Mouse (Mus musculus): Measurements from ENCODE around the gene Tcam1. TPM values are rescaled to one million over a fixed set of nuclear protein-coding genes. Genes with fewer than 3 reads are reported as not detected.

Tcam1 gene
- polyA plus RNA-seq, 1 experiment from 2014 or later: 0.10 TPM

DNA sequence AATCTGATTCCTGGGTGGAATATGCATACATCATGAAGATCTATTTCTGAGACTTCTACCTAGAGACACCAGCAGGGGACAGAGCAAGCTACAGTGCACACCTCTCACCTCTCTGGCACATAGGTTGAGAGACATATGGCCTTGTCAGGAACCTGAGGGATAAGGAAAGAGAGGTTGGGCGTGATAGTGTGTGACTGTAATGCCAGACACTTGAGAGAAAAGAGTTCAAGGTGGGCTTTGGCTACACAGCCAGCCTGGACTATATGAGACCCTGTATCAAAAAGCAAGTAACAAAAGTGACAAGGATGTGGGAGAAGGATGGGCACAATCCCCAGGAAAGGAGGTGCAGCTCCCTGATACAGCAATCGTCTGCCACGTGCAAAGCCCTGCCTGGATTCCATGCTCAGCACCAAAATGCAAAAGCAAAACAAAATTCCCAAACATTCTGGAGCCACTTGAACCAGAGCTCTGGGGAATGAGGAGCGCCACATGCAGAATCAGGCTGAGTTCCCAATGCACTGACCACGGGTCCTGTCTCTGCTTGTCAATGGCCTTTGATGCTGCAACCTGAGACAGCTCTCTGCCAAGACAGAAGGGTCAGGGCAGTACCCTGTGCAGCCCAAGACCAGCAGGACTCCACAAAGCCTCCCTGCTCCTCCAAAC, 5.2 kb upstream of the Tcam1 start:
- H3K27me3 ChIP-seq (ENCODE audit: control insufficient read depth, insufficient read depth, low read length): no peaks in the 10 kb centered on the region
- TF ChIP-seq EP300 (optimal IDR thresholded peaks at IDR 0.05): no peak
- TF ChIP-seq CTCF (IDR thresholded peaks at IDR 0.05; ENCODE audit: low read depth): peak; percentile 44
- peaks cover 6% of the 10 kb centered on the region for H3K36me3 ChIP-seq (ENCODE audit: control insufficient read depth, insufficient read depth, low read length)
- peak overlapping the region; percentile 72 for H3K4me2 ChIP-seq (replicated peaks; ENCODE audit: low read depth)
- H3K4me1 ChIP-seq (replicated peaks; ENCODE audit: control insufficient read depth, insufficient read depth): peaks cover 22% of the 10 kb centered on the region
- H3K9me3 ChIP-seq (ENCODE audit: control insufficient read depth, low read length): no peaks in the 10 kb centered on the region
- DNase-seq (ENCODE audit: low spot score) (no peak), ATAC-seq (ENCODE audit: low FRiP score, low TSS enrichment) (no peak)
- 7% methylated on average over 5 of the region's 5 CpGs for WGBS
- H3K4me3 ChIP-seq (ENCODE audit: low read depth, low read length): peak overlapping the region; percentile 98
- H3K27ac ChIP-seq (replicated peaks): peak overlapping the region; percentile 99
- H3K9ac ChIP-seq (ENCODE audit: low read length): peak overlapping the region; percentile 99

DNA sequence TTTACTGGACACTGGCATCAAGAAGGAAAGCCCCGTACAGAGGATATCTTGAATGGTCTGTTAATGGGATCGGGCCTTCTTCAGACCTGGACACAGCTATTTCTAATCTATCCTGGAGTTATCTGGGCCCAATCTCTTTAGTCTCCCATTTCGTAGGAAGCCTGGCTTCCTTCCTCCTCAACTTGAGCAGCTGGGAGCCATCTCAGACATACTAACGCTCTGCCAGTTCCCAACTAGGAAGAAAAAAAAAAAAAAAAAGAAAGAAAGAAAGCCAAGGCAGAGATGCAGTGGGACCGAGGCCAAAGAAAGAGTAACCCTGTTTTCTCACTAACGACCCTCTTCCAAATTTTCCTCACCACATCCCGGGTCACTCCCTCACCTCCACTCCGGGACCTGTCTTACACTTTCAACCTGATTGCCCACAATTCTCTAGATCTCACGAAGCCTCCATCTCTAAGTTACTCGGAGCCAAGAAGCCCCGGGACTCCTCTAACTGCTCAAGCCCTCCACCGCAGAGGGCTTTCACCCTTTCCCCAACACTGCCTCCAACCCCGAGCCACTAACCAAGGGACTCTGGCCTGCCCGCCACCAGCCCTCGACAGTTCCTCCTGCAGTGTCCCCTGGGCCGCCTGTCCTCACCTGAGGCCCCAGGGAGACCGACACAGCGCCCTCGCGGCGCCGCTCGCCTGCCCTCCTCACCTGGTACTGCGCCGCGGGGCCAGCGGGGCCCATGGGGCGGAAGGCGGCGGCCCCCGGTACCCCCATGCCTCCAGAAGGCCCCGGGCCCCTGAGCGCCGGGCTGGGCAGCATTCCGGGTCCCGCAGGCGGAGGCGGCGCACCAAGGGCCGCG, 4.5 kb upstream of the Tcam1 start:
- no peak for TF ChIP-seq CTCF (IDR thresholded peaks at IDR 0.05; ENCODE audit: low read depth)
- no peak for TF ChIP-seq EP300 (optimal IDR thresholded peaks at IDR 0.05)
- ATAC-seq (ENCODE audit: low FRiP score, low TSS enrichment): peak; percentile 14
- H3K4me1 ChIP-seq (replicated peaks; ENCODE audit: control insufficient read depth, insufficient read depth): peaks cover 22% of the 10 kb centered on the region

DNA sequence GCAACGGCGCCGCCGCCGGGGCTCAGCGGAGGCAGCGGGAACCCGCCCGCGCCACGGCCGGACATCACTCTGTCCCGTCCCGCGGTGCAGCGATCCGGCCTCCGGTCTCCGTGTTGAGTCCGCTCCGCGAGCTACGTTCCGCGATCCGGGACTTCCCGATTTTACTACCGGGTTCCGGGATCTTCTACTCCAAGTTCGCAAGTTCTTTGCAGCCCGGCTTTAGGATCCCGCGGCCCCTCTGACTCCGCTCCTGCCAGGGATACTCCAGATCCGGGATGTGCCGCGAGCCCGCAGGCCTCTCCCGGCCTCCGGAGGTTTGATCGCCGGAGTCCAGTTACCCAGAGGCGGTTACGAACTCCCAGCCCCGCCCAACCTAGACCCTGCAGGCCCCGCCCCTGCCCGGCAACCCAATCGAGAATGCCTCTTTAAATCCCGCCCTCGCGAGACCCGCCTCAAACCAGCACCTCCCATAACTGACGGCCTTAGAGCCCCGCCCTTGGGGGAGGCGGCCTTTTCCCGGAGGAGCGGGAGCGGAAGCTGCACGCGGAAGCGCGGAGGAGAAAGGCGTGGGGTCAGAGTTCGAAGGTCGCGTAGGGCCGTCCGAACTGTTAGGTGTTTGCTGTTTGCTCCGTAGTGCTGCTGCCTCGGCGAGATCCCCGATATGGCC, 3.7 kb upstream of the Tcam1 start, which contains the start of gene Smarcd2:
Smarcd2 (minus strand) TSS at position 329 of the 667 bp plus-strand sequence.
- Histone ChIP-seq H3K4me2 (replicated peaks; ENCODE audit: low read depth) (peak within 1 kb of the TSS; percentile 72), H3K9ac (ENCODE audit: low read length) (peak within 1 kb of the TSS; percentile 99), H3K9me3 (ENCODE audit: control insufficient read depth, low read length) (no peaks in the 10 kb centered on the region), H3K36me3 (ENCODE audit: control insufficient read depth, insufficient read depth, low read length) (no peaks in the 10 kb centered on the region), H3K4me3 (ENCODE audit: low read depth, low read length) (peak within 1 kb of the TSS; percentile 98), H3K4me1 (replicated peaks; ENCODE audit: control insufficient read depth, insufficient read depth) (peaks cover 22% of the 10 kb centered on the region), H3K27ac (replicated peaks) (peak within 1 kb of the TSS; percentile 99), H3K27me3 (ENCODE audit: control insufficient read depth, insufficient read depth, low read length) (no peaks in the 10 kb centered on the region)
- ATAC-seq (ENCODE audit: low FRiP score, low TSS enrichment) (peak; percentile 94), DNase-seq (ENCODE audit: low spot score) (peak; percentile 100)
- TF ChIP-seq CTCF (IDR thresholded peaks at IDR 0.05; ENCODE audit: low read depth): no peak
- TF ChIP-seq EP300 (optimal IDR thresholded peaks at IDR 0.05): peak; percentile 86
- WGBS: under 1% methylated on average over 71 of the region's 72 CpGs

More for the DNA sequence above, 4.5 kb upstream of the Tcam1 start:
- Histone ChIP-seq H3K4me2 (replicated peaks; ENCODE audit: low read depth) (peak overlapping the region; percentile 72), H3K9ac (ENCODE audit: low read length) (peak overlapping the region; percentile 99), H3K9me3 (ENCODE audit: control insufficient read depth, low read length) (no peaks in the 10 kb centered on the region), H3K27ac (replicated peaks) (peak overlapping the region; percentile 99), H3K36me3 (ENCODE audit: control insufficient read depth, insufficient read depth, low read length) (no peaks in the 10 kb centered on the region), H3K27me3 (ENCODE audit: control insufficient read depth, insufficient read depth, low read length) (no peaks in the 10 kb centered on the region), H3K4me3 (ENCODE audit: low read depth, low read length) (peak overlapping the region; percentile 98)
- DNase-seq (ENCODE audit: low spot score): peak; percentile 67
- WGBS: under 1% methylated on average over 41 of the region's 41 CpGs

DNA sequence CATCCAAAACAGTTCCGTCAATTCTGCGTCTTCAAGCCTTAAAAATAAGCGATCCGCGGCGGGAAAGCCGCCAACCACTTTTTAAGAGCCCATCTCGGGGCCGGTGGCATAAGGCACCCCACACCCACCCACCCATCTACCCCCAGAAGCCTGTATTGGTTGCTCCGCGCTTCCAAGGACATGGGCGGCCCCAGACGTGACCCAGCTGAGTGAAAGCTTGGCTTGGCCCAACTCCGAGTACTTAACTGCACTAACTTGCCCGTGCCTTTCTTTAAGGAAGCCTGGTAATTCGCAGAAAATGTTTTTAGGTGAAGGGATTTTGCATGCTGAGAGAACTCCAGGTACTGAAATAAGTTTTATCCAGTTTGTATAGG, 3.2 kb upstream of the Tcam1 start:
- H3K27me3 ChIP-seq (ENCODE audit: control insufficient read depth, insufficient read depth, low read length): no peaks in the 10 kb centered on the region
- H3K4me3 ChIP-seq (ENCODE audit: low read depth, low read length): peak overlapping the region; percentile 98
- DNase-seq (ENCODE audit: low spot score): no peak
- H3K4me2 ChIP-seq (replicated peaks; ENCODE audit: low read depth): peak overlapping the region; percentile 69
- WGBS: 5% methylated on average over 16 of the region's 16 CpGs
- no peaks in the 10 kb centered on the region for H3K36me3 ChIP-seq (ENCODE audit: control insufficient read depth, insufficient read depth, low read length)
- H3K27ac ChIP-seq (replicated peaks): peak overlapping the region; percentile 94
- no peaks in the 10 kb centered on the region for H3K9me3 ChIP-seq (ENCODE audit: control insufficient read depth, low read length)
- no peak for TF ChIP-seq EP300 (optimal IDR thresholded peaks at IDR 0.05)
- no peak for TF ChIP-seq CTCF (IDR thresholded peaks at IDR 0.05; ENCODE audit: low read depth)
- no peak for ATAC-seq (ENCODE audit: low FRiP score, low TSS enrichment)
- H3K9ac ChIP-seq (ENCODE audit: low read length): peak overlapping the region; percentile 61
- peaks cover 17% of the 10 kb centered on the region for H3K4me1 ChIP-seq (replicated peaks; ENCODE audit: control insufficient read depth, insufficient read depth)

DNA sequence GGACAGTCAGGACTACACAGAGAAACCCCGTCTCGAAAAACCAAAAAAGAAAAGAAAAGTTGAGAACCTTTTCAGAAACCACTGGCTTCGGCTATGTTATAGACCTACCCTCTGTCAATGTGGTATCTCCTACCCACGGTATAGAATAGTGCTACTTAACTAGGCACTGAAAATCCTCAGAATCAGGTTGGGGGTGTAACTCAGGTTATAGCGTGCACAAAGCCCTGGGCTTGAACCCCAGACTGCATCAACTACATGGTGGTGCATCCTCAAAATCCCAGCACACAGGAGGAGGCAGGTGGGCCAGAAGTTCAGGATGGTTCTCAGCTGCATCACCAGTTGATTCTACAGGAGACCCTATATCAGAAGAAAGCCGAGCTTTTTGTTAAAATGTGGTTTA, 2.7 kb upstream of the Tcam1 start:
- DNase-seq (ENCODE audit: low spot score) (no peak), ATAC-seq (ENCODE audit: low FRiP score, low TSS enrichment) (no peak)
- Histone ChIP-seq H3K4me1 (replicated peaks; ENCODE audit: control insufficient read depth, insufficient read depth) (peaks cover 15% of the 10 kb centered on the region), H3K4me2 (replicated peaks; ENCODE audit: low read depth) (no peak overlapping the region), H3K36me3 (ENCODE audit: control insufficient read depth, insufficient read depth, low read length) (no peaks in the 10 kb centered on the region), H3K9ac (ENCODE audit: low read length) (no peak overlapping the region), H3K27ac (replicated peaks) (peak overlapping the region; percentile 94), H3K4me3 (ENCODE audit: low read depth, low read length) (no peak overlapping the region; the same call in 1 of the 2 replicates), H3K9me3 (ENCODE audit: control insufficient read depth, low read length) (no peaks in the 10 kb centered on the region), H3K27me3 (ENCODE audit: control insufficient read depth, insufficient read depth, low read length) (no peaks in the 10 kb centered on the region)
- 86% methylated on average over 6 of the region's 6 CpGs for WGBS
- TF ChIP-seq EP300 (optimal IDR thresholded peaks at IDR 0.05) (no peak), CTCF (IDR thresholded peaks at IDR 0.05; ENCODE audit: low read depth) (no peak)
